Mouse (Mus musculus) midbrain, postnatal 0 days (tissue): ENCODE data around the gene Arl3. TPM values are rescaled to one million over a fixed set of nuclear protein-coding genes. Genes with fewer than 3 reads are reported as not detected.

Source experiments
- ATAC-seq: fragments of 200-750 bp; cut with Nextera tagmentation; 2 replicates; pipeline ENCODE4 v1.8.0; 2017; ENCODE audit warnings: moderate number of reproducible peaks, mild to moderate bottlenecking, moderate TSS enrichment, moderate library complexity; ENCODE audit not compliant: low FRiP score
- DNase-seq: peaks from one replicate; pipeline ENCODE4 v3.0.0-alpha.2; 2015; ENCODE audit warnings: low spot score
- H3K27ac ChIP-seq: fragments of 300-500 bp; sonication (generic); 2 replicates; pipeline ENCODE4 v1.5.1; 2014; ENCODE audit warnings: low read depth, mild to moderate bottlenecking, low read length, mixed read lengths
- H3K27me3 ChIP-seq: fragments of 300-500 bp; sonication (generic); 2 replicates; pipeline ENCODE4 v1.6.1; 2014; ENCODE audit warnings: low read length, control low read depth, mixed read lengths; ENCODE audit not compliant: insufficient read depth
- H3K36me3 ChIP-seq: fragments of 300-500 bp; sonication (generic); 2 replicates; pipeline ENCODE4 v1.6.1; 2014; ENCODE audit warnings: low read length, control low read depth, mixed read lengths; ENCODE audit not compliant: insufficient read depth
- H3K4me1 ChIP-seq: fragments of 300-500 bp; sonication (generic); 2 replicates; pipeline ENCODE4 v1.6.1; 2014; ENCODE audit warnings: mild to moderate bottlenecking, control low read depth, antibody characterized with exemption, low read length, mixed read lengths; ENCODE audit not compliant: insufficient read depth
- H3K4me2 ChIP-seq: fragments of 300-500 bp; sonication (generic); 2 replicates; pipeline ENCODE4 v1.6.1; 2014; ENCODE audit warnings: low read depth, mild to moderate bottlenecking, low read length, mixed read lengths; ENCODE audit not compliant: poor library complexity, severe bottlenecking
- H3K4me3 ChIP-seq: fragments of 300-500 bp; sonication (generic); 2 replicates; pipeline ENCODE4 v1.5.1; 2014; ENCODE audit warnings: low read depth, mild to moderate bottlenecking, low read length, moderate library complexity
- H3K9ac ChIP-seq: fragments of 300-500 bp; sonication (generic); replicated peaks from 2 replicates; pipeline ENCODE4 v1.6.1; 2014; ENCODE audit warnings: mild to moderate bottlenecking, low read length, moderate library complexity, mixed read lengths; ENCODE audit not compliant: poor library complexity, severe bottlenecking
- H3K9me3 ChIP-seq: fragments of 300-500 bp; sonication (generic); 2 replicates; pipeline ENCODE4 v1.6.1; 2016; ENCODE audit warnings: low read length, control low read depth
- CTCF ChIP-seq: IDR thresholded peaks from 2 replicates; pipeline ENCODE4 v1.5.1; 2016; ENCODE audit warnings: antibody characterized with exemption, mild to moderate bottlenecking
- WGBS: fragments of 180-500 bp; shearing (Covaris S2); extraction: QIAGEN DNeasy Blood & Tissue Kit; methylation state at CpG from one replicate; pipeline ENCODE4 v1.1.7; 2014; 5-methylcytosine and 5-hydroxymethylcytosine counted together
- polyA plus RNA-seq: library from polyadenylated mRNA; unstranded; fragments of >200 nt; fragmentation: Nextera tagmentation; extraction: Ambion mirVana; gene quantifications from 2 replicates; pipeline ENCODE4 v1.2.1, GENCODE M21; 2015
- total RNA-seq: library from RNA; depleted of rRNA; stranded (reverse); fragments of >200 nt; gene quantifications from 2 replicates; pipeline ENCODE4 v1.2.3, GENCODE M21; 2014

Gene Arl3
- total and polyA plus RNA-seq, 2 experiments from 2014 or later, result 109 to 194 TPM

DNA sequence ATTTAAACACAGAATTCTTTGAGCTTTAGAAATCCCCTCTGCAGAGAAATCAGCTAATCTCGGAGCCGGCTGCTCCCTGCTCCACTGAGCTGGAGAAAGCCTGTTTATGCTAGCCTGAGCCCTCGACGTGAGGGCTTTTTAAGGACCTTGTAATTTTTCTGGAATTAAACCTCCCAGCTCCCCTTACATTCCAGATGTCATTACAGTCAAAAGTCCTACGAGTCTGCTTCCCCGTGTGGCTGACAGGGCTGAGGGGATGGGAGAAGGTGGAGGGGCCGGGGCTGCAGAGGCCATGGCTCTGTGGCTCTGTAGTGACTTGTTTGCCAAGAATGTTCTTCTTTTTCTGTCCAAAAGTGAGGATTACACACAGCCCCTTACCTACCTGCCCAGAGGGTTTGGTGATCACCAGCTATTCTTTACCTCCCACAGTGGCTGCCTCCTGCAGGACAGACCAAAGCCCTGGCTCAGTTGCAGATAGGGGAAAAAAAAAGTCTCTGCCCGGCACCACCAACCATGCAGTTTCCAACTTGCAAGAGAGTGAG, 42.5 kb downstream of the Arl3 start:
- ATAC-seq, result no peak
- no peak for DNase-seq
- H3K9me3 ChIP-seq, result no peaks in the 10 kb centered on the region
- H3K4me2 ChIP-seq, result 0 out of 2 replicates have a peak overlapping the region, but pooled peaks have one; percentile 4
- WGBS, result 12% methylated on average over 8 of the region's 8 CpGs
- TF ChIP-seq CTCF, result no peak
- H3K9ac ChIP-seq, result no peak overlapping the region
- H3K36me3 ChIP-seq, result no peaks in the 10 kb centered on the region
- H3K27ac ChIP-seq, result peak overlapping the region; percentile 68
- peaks cover 48% of the 10 kb centered on the region for H3K4me1 ChIP-seq
- no peak overlapping the region for H3K4me3 ChIP-seq
- no peaks in the 10 kb centered on the region for H3K27me3 ChIP-seq

GRCm38 (mm10) chr19:46529601-46530448, 43.2 kb downstream of the Arl3 start:
- Histone ChIP-seq H3K27me3 (no peaks in the 10 kb centered on the region), H3K9ac (peak overlapping the region; percentile 30; the same call in 1 of the 2 replicates), H3K9me3 (no peaks in the 10 kb centered on the region), H3K4me3 (no peak overlapping the region), H3K4me2 (peak overlapping the region; percentile 47), H3K36me3 (no peaks in the 10 kb centered on the region), H3K4me1 (peaks cover 48% of the 10 kb centered on the region), H3K27ac (peak overlapping the region; percentile 68)
- no peak for TF ChIP-seq CTCF
- WGBS, result 11% methylated on average over 12 of the region's 13 CpGs
- peak; percentile 51 for DNase-seq
- ATAC-seq, result peak; percentile 13; the same call in 1 of the 2 replicates

DNA sequence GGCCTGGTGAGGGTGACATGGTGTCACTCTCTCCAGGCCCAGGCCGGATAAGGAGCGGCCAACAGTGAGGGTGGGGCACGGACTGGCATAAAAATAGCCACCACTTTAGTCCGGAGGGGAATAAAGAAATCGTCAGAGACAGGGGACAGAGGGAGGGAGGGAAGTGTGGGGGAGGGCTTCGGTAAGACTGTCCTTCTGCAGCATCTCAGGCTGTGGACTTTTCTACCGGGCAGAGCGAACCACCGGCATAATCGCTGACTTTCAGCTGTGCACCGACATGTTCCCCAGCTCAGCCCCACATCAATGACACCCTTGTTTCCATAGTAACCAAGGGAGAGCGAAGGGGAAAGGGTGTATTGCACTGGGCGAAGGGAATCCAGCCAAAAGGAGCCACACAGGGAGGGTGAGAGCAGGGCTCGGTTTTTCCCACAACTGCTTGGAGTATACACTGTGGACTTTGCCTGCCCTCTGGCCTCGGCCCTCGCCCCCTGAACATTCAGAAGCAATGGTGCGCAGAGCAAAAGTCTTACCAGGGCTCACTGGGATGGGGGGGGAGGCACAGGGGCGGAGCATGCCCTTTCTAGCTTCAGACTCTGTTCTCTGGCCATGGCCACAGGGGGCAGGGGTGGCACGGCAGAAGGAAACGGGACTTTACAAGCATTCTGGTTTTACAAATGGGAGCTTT, 44.3 kb downstream of the Arl3 start:
- Histone ChIP-seq H3K27ac (peak overlapping the region; percentile 68), H3K4me1 (peaks cover 54% of the 10 kb centered on the region), H3K9ac (peak overlapping the region; percentile 30; the same call in 1 of the 2 replicates), H3K27me3 (no peaks in the 10 kb centered on the region), H3K4me2 (peak overlapping the region; percentile 47), H3K36me3 (no peaks in the 10 kb centered on the region), H3K4me3 (peak overlapping the region; percentile 10; the same call in 1 of the 2 replicates), H3K9me3 (no peaks in the 10 kb centered on the region)
- under 1% methylated on average over 20 of the region's 20 CpGs for WGBS
- TF ChIP-seq CTCF, result peak; percentile 51
- DNase-seq (peak; percentile 83), ATAC-seq (peak; percentile 62)

DNA sequence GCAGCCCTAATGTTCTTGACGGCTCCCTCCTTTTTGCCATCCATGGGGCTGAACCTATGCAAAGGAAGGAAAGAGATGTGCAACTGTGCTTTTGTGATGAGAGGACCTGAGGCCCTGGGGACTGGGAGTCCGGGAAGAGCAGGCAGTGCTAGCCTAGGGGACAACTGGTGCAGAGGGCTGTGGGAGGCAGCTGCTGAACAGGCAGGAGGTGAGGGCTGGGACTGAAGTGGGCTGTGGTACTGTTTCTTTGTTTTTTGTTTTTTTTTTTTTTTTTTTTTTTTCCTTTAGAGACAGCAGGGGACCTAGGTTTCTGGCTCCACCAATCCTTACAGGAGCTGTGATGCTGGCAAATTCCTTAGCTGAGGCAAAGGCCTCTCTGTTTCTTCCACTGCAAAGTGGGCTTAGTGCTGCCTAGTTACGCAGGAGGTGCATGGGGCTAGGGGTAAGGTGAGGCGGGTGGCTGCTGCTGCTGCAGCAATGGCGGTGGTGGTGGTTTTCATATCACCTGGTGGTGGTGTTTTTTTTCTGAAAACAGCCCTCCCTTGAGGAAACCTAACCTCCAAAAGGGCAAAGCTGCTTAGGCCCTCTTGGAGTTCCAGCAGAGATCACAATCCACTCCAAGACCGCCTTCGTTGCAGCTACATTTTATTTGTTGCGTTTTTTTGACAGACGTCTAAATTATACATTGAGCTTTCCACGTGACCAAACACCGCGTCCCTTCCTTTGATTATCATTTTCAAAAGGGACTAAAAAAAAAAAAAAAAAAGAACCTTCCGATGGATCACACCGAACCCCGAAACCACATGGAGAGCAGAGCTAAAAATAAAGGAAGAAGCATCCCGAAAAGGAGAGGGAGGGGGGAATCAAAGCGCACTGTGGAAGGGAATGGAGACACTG, 45.1 kb downstream of the Arl3 start:
- 8% methylated on average over 17 of the region's 17 CpGs for WGBS
- no peak overlapping the region for H3K9ac ChIP-seq
- H3K4me2 ChIP-seq, result peak overlapping the region; percentile 47
- no peaks in the 10 kb centered on the region for H3K36me3 ChIP-seq
- H3K4me3 ChIP-seq, result peak overlapping the region; percentile 10; the same call in 1 of the 2 replicates
- H3K27ac ChIP-seq, result peak overlapping the region; percentile 68
- peaks cover 58% of the 10 kb centered on the region for H3K4me1 ChIP-seq
- DNase-seq (no peak), ATAC-seq (no peak)
- no peaks in the 10 kb centered on the region for H3K27me3 ChIP-seq
- no peak for TF ChIP-seq CTCF
- no peaks in the 10 kb centered on the region for H3K9me3 ChIP-seq
